Mouse (Mus musculus) liver, embryonic 13.5 days (tissue): ENCODE measurements at regions not wholly inside any gene's neighbourhood (a gene's known extent, or its start where the extent isn't known, plus 50 kb on each side); places are given as distances from the start of the nearest gene placed in this dataset.
"Not testable (repeated sequence)": the region's sequence is repeated elsewhere in the genome, so short reads cannot be mapped to it uniquely, and the experiment has no call there.

Experiments
- ATAC-seq: fragments of 200-750 bp; cut with Nextera tagmentation; 2 replicates; pipeline ENCODE4 v1.8.0; 2017; ENCODE audit warnings: low read depth, mild to moderate bottlenecking, moderate number of reproducible peaks, moderate library complexity
- DNase-seq: peaks from one replicate; pipeline ENCODE4 v3.0.0; 2022
- H3K27ac ChIP-seq: fragments of 300-500 bp; sonication (generic); 2 replicates; pipeline ENCODE4 v1.5.1; 2015; ENCODE audit warnings: moderate library complexity, mild to moderate bottlenecking, inconsistent platforms
- H3K27me3 ChIP-seq: fragments of 300-500 bp; sonication (generic); 2 replicates; pipeline ENCODE4 v1.6.1; 2015; ENCODE audit warnings: mild to moderate bottlenecking, inconsistent platforms
- H3K36me3 ChIP-seq: fragments of 300-500 bp; sonication (generic); 2 replicates; pipeline ENCODE4 v1.6.1; 2015; ENCODE audit warnings: mild to moderate bottlenecking, inconsistent platforms
- H3K4me1 ChIP-seq: fragments of 300-500 bp; sonication (generic); replicated peaks from 2 replicates; pipeline ENCODE4 v1.6.1; 2015; ENCODE audit warnings: inconsistent platforms
- H3K4me2 ChIP-seq: fragments of 300-500 bp; sonication (generic); 2 replicates; pipeline ENCODE4 v1.6.1; 2015; ENCODE audit warnings: inconsistent platforms, mild to moderate bottlenecking, moderate library complexity
- H3K4me3 ChIP-seq: fragments of 300-500 bp; sonication (generic); replicated peaks from 2 replicates; pipeline ENCODE4 v1.5.1; 2015; ENCODE audit warnings: mild to moderate bottlenecking, inconsistent platforms
- H3K9ac ChIP-seq: fragments of 300-500 bp; sonication (generic); 2 replicates; pipeline ENCODE4 v1.6.1; 2015; ENCODE audit warnings: mild to moderate bottlenecking, inconsistent platforms
- H3K9me3 ChIP-seq: fragments of 300-500 bp; sonication (generic); replicated peaks from 2 replicates; pipeline ENCODE4 v1.6.1; 2016; ENCODE audit warnings: inconsistent platforms
- WGBS: fragments of 180-500 bp; shearing (Covaris S2); methylation state at CpG from one replicate; pipeline ENCODE4 v1.1.7; 2015; ENCODE audit not compliant: insufficient replicate concordance; 5-methylcytosine and 5-hydroxymethylcytosine counted together

GRCm38 (mm10) chr3:18452197-18452933, 504.2 kb downstream of the Cypt12 start:
- ATAC-seq (no peak), DNase-seq (no peak)
- Histone ChIP-seq H3K9me3 (no peaks in the 10 kb centered on the region), H3K36me3 (no peaks in the 10 kb centered on the region), H3K9ac (no peak overlapping the region), H3K27ac (no peak overlapping the region), H3K4me3 (no peak overlapping the region), H3K4me2 (no peak overlapping the region), H3K27me3 (no peaks in the 10 kb centered on the region), H3K4me1 (no peaks in the 10 kb centered on the region)
- WGBS, result 60% methylated on average over 3 of the region's 3 CpGs

- Histone ChIP-seq H3K9me3 (no peaks in the 10 kb centered on the region), H3K4me2 (no peak overlapping the region), H3K36me3 (no peaks in the 10 kb centered on the region), H3K9ac (no peak overlapping the region), H3K27me3 (no peaks in the 10 kb centered on the region), H3K27ac (no peak overlapping the region), H3K4me1 (no peaks in the 10 kb centered on the region), H3K4me3 (no peak overlapping the region)
- WGBS, result 67% methylated on average over 3 of the region's 3 CpGs
- DNase-seq (no peak), ATAC-seq (no peak)
Observed at GRCm38 (mm10) chr3:18453220-18453985, 505.2 kb downstream of the Cypt12 start.

GRCm38 (mm10) chr3:18453986-18454291, 505.7 kb downstream of the Cypt12 start:
- Histone ChIP-seq H3K4me2 (no peak overlapping the region), H3K27ac (no peak overlapping the region), H3K27me3 (no peaks in the 10 kb centered on the region), H3K9me3 (no peaks in the 10 kb centered on the region), H3K4me1 (no peaks in the 10 kb centered on the region), H3K4me3 (no peak overlapping the region), H3K9ac (no peak overlapping the region), H3K36me3 (no peaks in the 10 kb centered on the region)
- no peak for ATAC-seq
- no peak for DNase-seq
- WGBS, result 69% methylated on average over 2 of the region's 2 CpGs

GRCm38 (mm10) chr3:18454558-18455191, 506.5 kb downstream of the Cypt12 start:
- not testable (repeated sequence) for DNase-seq, ATAC-seq
- WGBS, result 72% methylated on average over 4 of the region's 4 CpGs

GRCm38 (mm10) chr3:18456033-18456690, 508.0 kb downstream of the Cypt12 start:
- Histone ChIP-seq H3K4me1 (no peaks in the 10 kb centered on the region), H3K4me3 (no peak overlapping the region), H3K4me2 (no peak overlapping the region), H3K9me3 (no peaks in the 10 kb centered on the region), H3K9ac (no peak overlapping the region), H3K27me3 (no peaks in the 10 kb centered on the region), H3K27ac (no peak overlapping the region), H3K36me3 (no peaks in the 10 kb centered on the region)
- ATAC-seq (no peak), DNase-seq (no peak)
- WGBS, result 58% methylated on average over 2 of the region's 2 CpGs

More at GRCm38 (mm10) chr3:18454558-18455191, 506.5 kb downstream of the Cypt12 start:
- H3K27me3 ChIP-seq, H3K27ac ChIP-seq, H3K4me2 ChIP-seq, H3K9ac ChIP-seq, H3K36me3 ChIP-seq, H3K4me3 ChIP-seq, H3K9me3 ChIP-seq, H3K4me1 ChIP-seq: not testable (repeated sequence)

- DNase-seq (no peak), ATAC-seq (no peak)
- H3K9me3 ChIP-seq, result no peaks in the 10 kb centered on the region
- no peak overlapping the region for H3K4me3 ChIP-seq
- no peaks in the 10 kb centered on the region for H3K36me3 ChIP-seq
- WGBS, result 38% methylated on average over 1 of the region's 1 CpGs
- no peak overlapping the region for H3K4me2 ChIP-seq
- H3K4me1 ChIP-seq, result no peaks in the 10 kb centered on the region
- H3K27me3 ChIP-seq, result no peaks in the 10 kb centered on the region
- no peak overlapping the region for H3K27ac ChIP-seq
- no peak overlapping the region for H3K9ac ChIP-seq
Observed at GRCm38 (mm10) chr3:18460267-18460666, 512.1 kb downstream of the Cypt12 start.

GRCm38 (mm10) chr3:18471846-18472245, 523.6 kb downstream of the Cypt12 start:
- Histone ChIP-seq H3K4me1 (no peaks in the 10 kb centered on the region), H3K27me3 (no peaks in the 10 kb centered on the region), H3K27ac (no peak overlapping the region), H3K36me3 (no peaks in the 10 kb centered on the region), H3K9me3 (no peaks in the 10 kb centered on the region), H3K9ac (no peak overlapping the region), H3K4me3 (no peak overlapping the region), H3K4me2 (no peak overlapping the region)
- DNase-seq, result no peak
- ATAC-seq, result no peak
- 63% methylated on average over 3 of the region's 3 CpGs for WGBS

- Histone ChIP-seq H3K9ac (no peak overlapping the region), H3K9me3 (no peaks in the 10 kb centered on the region), H3K27ac (no peak overlapping the region), H3K36me3 (no peaks in the 10 kb centered on the region), H3K27me3 (no peaks in the 10 kb centered on the region), H3K4me1 (no peaks in the 10 kb centered on the region), H3K4me2 (no peak overlapping the region), H3K4me3 (no peak overlapping the region)
- DNase-seq (no peak), ATAC-seq (no peak)
- 68% methylated on average over 2 of the region's 2 CpGs for WGBS
Observed at GRCm38 (mm10) chr3:18479557-18479956, 531.3 kb downstream of the Cypt12 start.

GRCm38 (mm10) chr3:18482006-18482405, 533.8 kb downstream of the Cypt12 start:
- ATAC-seq (no peak), DNase-seq (no peak)
- Histone ChIP-seq H3K4me1 (no peaks in the 10 kb centered on the region), H3K27ac (no peak overlapping the region), H3K4me3 (no peak overlapping the region), H3K9me3 (no peaks in the 10 kb centered on the region), H3K36me3 (no peaks in the 10 kb centered on the region), H3K9ac (no peak overlapping the region), H3K27me3 (no peaks in the 10 kb centered on the region), H3K4me2 (no peak overlapping the region)
- 47% methylated on average over 2 of the region's 2 CpGs for WGBS

GRCm38 (mm10) chr3:18488886-18489285, 540.7 kb downstream of the Cypt12 start:
- H3K4me1 ChIP-seq, result no peaks in the 10 kb centered on the region
- no peak overlapping the region for H3K27ac ChIP-seq
- no peak overlapping the region for H3K4me3 ChIP-seq
- no peaks in the 10 kb centered on the region for H3K36me3 ChIP-seq
- no peak overlapping the region for H3K4me2 ChIP-seq
- H3K9me3 ChIP-seq, result no peaks in the 10 kb centered on the region
- H3K27me3 ChIP-seq, result no peaks in the 10 kb centered on the region
- ATAC-seq (no peak), DNase-seq (no peak)
- 42% methylated on average over 2 of the region's 2 CpGs for WGBS
- H3K9ac ChIP-seq, result no peak overlapping the region

GRCm38 (mm10) chr3:18522562-18522961, 574.4 kb downstream of the Cypt12 start:
- Histone ChIP-seq H3K4me3 (no peak overlapping the region), H3K36me3 (no peaks in the 10 kb centered on the region), H3K4me2 (no peak overlapping the region), H3K9ac (no peak overlapping the region), H3K4me1 (no peaks in the 10 kb centered on the region), H3K27ac (no peak overlapping the region), H3K27me3 (no peaks in the 10 kb centered on the region), H3K9me3 (no peaks in the 10 kb centered on the region)
- DNase-seq (no peak), ATAC-seq (no peak)
- 56% methylated on average over 3 of the region's 3 CpGs for WGBS
